Mouse (Mus musculus): ENCODE results near the gene Kif13a.
A peak's percentile ranks its signal among the peaks of the same experiment; 100 is the strongest.

The Kif13a gene

GRCm38 (mm10) chr13:46880736-46881135 is 48.9 kb downstream of the Kif13a start:
- no peak for DNase-seq

- no peak for DNase-seq
Measured at GRCm38 (mm10) chr13:46880243-46880642, 49.4 kb downstream of the Kif13a start.

- DNase-seq: no peak
Measured at GRCm38 (mm10) chr13:46877049-46877448, 52.6 kb downstream of the Kif13a start.

GRCm38 (mm10) chr13:46875377-46875776 is 54.3 kb downstream of the Kif13a start:
- DNase-seq: no peak

- DNase-seq: no peak
Measured at GRCm38 (mm10) chr13:46872732-46873131, 56.9 kb downstream of the Kif13a start.

- no peak for DNase-seq
Measured at GRCm38 (mm10) chr13:46872194-46872593, 57.5 kb downstream of the Kif13a start.

GRCm38 (mm10) chr13:46869464-46869863 is 60.2 kb downstream of the Kif13a start:
- no peak for DNase-seq

GRCm38 (mm10) chr13:46863169-46863748 is 66.4 kb downstream of the Kif13a start:
- DNase-seq: no peak

GRCm38 (mm10) chr13:46859876-46860275 is 69.8 kb downstream of the Kif13a start:
- peak; percentile 80 for DNase-seq

- DNase-seq: no peak
Measured at GRCm38 (mm10) chr13:46859173-46859572, 70.5 kb downstream of the Kif13a start.

GRCm38 (mm10) chr13:46858835-46859152 is 70.9 kb downstream of the Kif13a start:
- DNase-seq: no peak

GRCm38 (mm10) chr13:46858143-46858834 is 71.4 kb downstream of the Kif13a start:
- DNase-seq: no peak

GRCm38 (mm10) chr13:46854456-46854855 is 75.2 kb downstream of the Kif13a start:
- no peak for DNase-seq

GRCm38 (mm10) chr13:46852470-46852869 is 77.2 kb downstream of the Kif13a start:
- DNase-seq: no peak

GRCm38 (mm10) chr13:46845456-46845855 is 84.2 kb downstream of the Kif13a start:
- DNase-seq: no peak

GRCm38 (mm10) chr13:46844561-46845235 is 85.0 kb downstream of the Kif13a start:
- peak; percentile 57 for DNase-seq

GRCm38 (mm10) chr13:46843646-46844045 is 86.0 kb downstream of the Kif13a start:
- DNase-seq: no peak

- no peak for DNase-seq
Measured at GRCm38 (mm10) chr13:46842185-46842584, 87.5 kb downstream of the Kif13a start.

- DNase-seq: no peak
Measured at GRCm38 (mm10) chr13:46841668-46842067, 88.0 kb downstream of the Kif13a start.

- no peak for DNase-seq
Measured at GRCm38 (mm10) chr13:46840676-46841075, 89.0 kb downstream of the Kif13a start.

GRCm38 (mm10) chr13:46839236-46839635 is 90.4 kb downstream of the Kif13a start:
- no peak for DNase-seq

- DNase-seq: no peak
Measured at GRCm38 (mm10) chr13:46838551-46838950, 91.1 kb downstream of the Kif13a start.

GRCm38 (mm10) chr13:46835351-46835750 is 94.3 kb downstream of the Kif13a start:
- DNase-seq: no peak

GRCm38 (mm10) chr13:46834805-46835204 is 94.9 kb downstream of the Kif13a start:
- DNase-seq: no peak

Data from cerebellum, adult 11 months (tissue).